Mouse (Mus musculus) MEL (cell line): ENCODE data around the gene Actl6a.

Experiments used
- CHD2 ChIP-seq: IDR thresholded peaks from 2 replicates; pipeline ENCODE4 v1.6.1; 2011; ENCODE audit warnings: low read length, improper control_type of control experiment
- CTCF ChIP-seq, 3 experiments: IDR thresholded peaks in 2 of 3; conservative IDR thresholded peaks in 1 of 3; 2 replicates each; pipeline ENCODE4 v1.5.1; 2011 to 2012; ENCODE audit warnings: low read length in 3 of 3, low read depth in 2 of 3, mild to moderate bottlenecking in 2 of 3, improper control_type of control experiment in 1 of 3, inconsistent platforms in 1 of 3, mixed read lengths in 1 of 3, moderate library complexity in 1 of 3; ENCODE audit not compliant: control insufficient read depth in 1 of 3, insufficient read depth in 1 of 3, poor library complexity in 1 of 3, severe bottlenecking in 1 of 3
- E2F4 ChIP-seq: IDR thresholded peaks from 2 replicates; pipeline ENCODE4 v1.6.1; 2011; ENCODE audit warnings: low read depth, low read length, improper control_type of control experiment, borderline replicate concordance
- GATA1 ChIP-seq: IDR thresholded peaks from 2 replicates; pipeline ENCODE4 v1.6.1; 2011; ENCODE audit warnings: low read depth, low read length, improper control_type of control experiment
- MAX ChIP-seq: IDR thresholded peaks from 2 replicates; pipeline ENCODE4 v1.6.1; 2011; ENCODE audit warnings: low read length, improper control_type of control experiment
- MYB ChIP-seq: IDR thresholded peaks from 2 replicates; pipeline ENCODE4 v1.6.1; 2011; ENCODE audit warnings: mild to moderate bottlenecking, low read depth, low read length, improper control_type of control experiment
- POLR2A ChIP-seq, 2 experiments: IDR thresholded peaks; 2 replicates each; pipeline ENCODE4 v1.6.1; 2011 to 2012; ENCODE audit warnings: low read length in 2 of 2, mild to moderate bottlenecking in 2 of 2, control low read depth in 1 of 2, improper control_type of control experiment in 1 of 2, low read depth in 1 of 2, moderate library complexity in 1 of 2; ENCODE audit not compliant: control insufficient read depth in 1 of 2, insufficient read depth in 1 of 2, poor library complexity in 1 of 2
- SIN3A ChIP-seq: IDR thresholded peaks from 2 replicates; pipeline ENCODE4 v1.6.1; 2012; ENCODE audit warnings: low read length, improper control_type of control experiment, inconsistent platforms
- TCF12 ChIP-seq: IDR thresholded peaks from 2 replicates; pipeline ENCODE4 v1.6.1; 2014; ENCODE audit warnings: low read depth, mild to moderate bottlenecking, inconsistent platforms, low read length, improper control_type of control experiment, moderate library complexity
- UBTF ChIP-seq: IDR thresholded peaks from 2 replicates; pipeline ENCODE4 v1.6.1; 2012; ENCODE audit warnings: low read depth, mild to moderate bottlenecking, inconsistent platforms, low read length, improper control_type of control experiment, moderate library complexity, borderline replicate concordance; ENCODE audit not compliant: insufficient read depth
- USF1 ChIP-seq: IDR thresholded peaks from 2 replicates; pipeline ENCODE4 v1.6.1; 2014; ENCODE audit warnings: low read depth, mild to moderate bottlenecking, inconsistent platforms, low read length, improper control_type of control experiment, moderate library complexity
- ZC3H11A ChIP-seq: IDR thresholded peaks from 2 replicates; pipeline ENCODE4 v1.6.1; 2012; ENCODE audit warnings: low read depth, mild to moderate bottlenecking, inconsistent platforms, low read length, improper control_type of control experiment
- ZNF384 ChIP-seq: IDR thresholded peaks from 2 replicates; pipeline ENCODE4 v1.6.1; 2012; ENCODE audit warnings: low read depth, mild to moderate bottlenecking, inconsistent platforms, low read length, improper control_type of control experiment

DNA sequence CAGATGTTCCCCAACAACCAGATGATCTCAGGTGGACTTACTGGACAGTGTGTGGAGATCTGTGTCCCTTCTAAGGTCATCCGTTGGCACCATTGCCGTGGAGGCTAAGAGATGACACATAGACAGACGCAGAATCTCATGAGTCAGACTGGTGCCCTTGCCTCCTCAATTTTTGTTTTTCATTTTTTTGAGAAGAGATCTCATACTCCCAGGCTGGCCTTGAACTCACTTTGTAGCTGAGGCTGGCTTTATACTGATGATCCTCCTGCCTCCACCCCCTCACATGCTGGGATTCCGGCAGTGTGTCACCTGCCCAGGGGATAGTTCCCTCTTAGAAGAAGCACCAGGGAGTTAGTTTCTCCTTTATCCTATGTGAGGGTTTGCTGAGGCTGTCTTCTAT lies 35.9 kb upstream of the Actl6a start:
- TF ChIP-seq ZC3H11A = no peak
- no peak for TF ChIP-seq CTCF (IDR thresholded peaks at IDR 0.05 in 2 of 3, conservative IDR thresholded peaks at IDR 0.05 in 1 of 3; ENCODE audit: control insufficient read depth in 1 of 3, insufficient read depth in 1 of 3, low read depth in 2 of 3, low read length in 3 of 3, poor library complexity in 1 of 3, severe bottlenecking in 1 of 3)
- no peak for TF ChIP-seq ZNF384
- TF ChIP-seq MAX = no peak
- no peak for TF ChIP-seq MYB
- no peak for TF ChIP-seq TCF12
- no peak for TF ChIP-seq CHD2
- TF ChIP-seq POLR2A (IDR thresholded peaks at IDR 0.05; ENCODE audit: control insufficient read depth in 1 of 2, insufficient read depth in 1 of 2, low read depth in 1 of 2, low read length in 2 of 2, poor library complexity in 1 of 2) = no peak
- TF ChIP-seq USF1 = no peak
- no peak for TF ChIP-seq E2F4
- no peak for TF ChIP-seq SIN3A
- TF ChIP-seq GATA1 = no peak
- no peak for TF ChIP-seq UBTF
